Mouse (Mus musculus) kidney, embryonic 14.5 days (tissue): ENCODE results near the gene Setd7. TPM values are rescaled to one million over a fixed set of nuclear protein-coding genes. Genes with fewer than 3 reads are reported as not detected.

Source experiments
- ATAC-seq: fragments of 200-750 bp; cut with Nextera tagmentation; 2 replicates; pipeline ENCODE4 v1.8.0; 2017; ENCODE audit warnings: moderate number of reproducible peaks, mild to moderate bottlenecking, moderate TSS enrichment, moderate library complexity; ENCODE audit not compliant: low FRiP score, low TSS enrichment
- H3K27ac ChIP-seq: fragments of 300-500 bp; sonication (generic); 2 replicates; pipeline ENCODE4 v1.5.1; 2014; ENCODE audit warnings: low read depth, mild to moderate bottlenecking, low read length, moderate library complexity, mixed read lengths
- H3K27me3 ChIP-seq: fragments of 300-500 bp; sonication (generic); 2 replicates; pipeline ENCODE4 v1.6.1; 2014; ENCODE audit warnings: mild to moderate bottlenecking, low read length; ENCODE audit not compliant: control insufficient read depth, insufficient read depth
- H3K36me3 ChIP-seq: fragments of 300-500 bp; sonication (generic); 2 replicates; pipeline ENCODE4 v1.6.1; 2014; ENCODE audit warnings: low read length, mixed read lengths; ENCODE audit not compliant: control insufficient read depth, insufficient read depth
- H3K4me1 ChIP-seq: fragments of 300-500 bp; sonication (generic); 2 replicates; pipeline ENCODE4 v1.6.1; 2014; ENCODE audit warnings: low read length, mixed read lengths; ENCODE audit not compliant: control insufficient read depth, insufficient read depth
- H3K4me2 ChIP-seq: fragments of 300-500 bp; sonication (generic); replicated peaks from 2 replicates; pipeline ENCODE4 v1.6.1; 2014; ENCODE audit warnings: low read depth, mild to moderate bottlenecking, low read length
- H3K4me3 ChIP-seq: fragments of 300-500 bp; sonication (generic); 2 replicates; pipeline ENCODE4 v1.5.1; 2014; ENCODE audit warnings: mild to moderate bottlenecking, low read length
- H3K9ac ChIP-seq: fragments of 300-500 bp; sonication (generic); 2 replicates; pipeline ENCODE4 v1.6.1; 2014; ENCODE audit warnings: low read depth, mild to moderate bottlenecking, low read length, moderate library complexity
- H3K9me3 ChIP-seq: fragments of 300-500 bp; sonication (generic); 2 replicates; pipeline ENCODE4 v1.6.1; 2016; ENCODE audit warnings: low read length; ENCODE audit not compliant: control insufficient read depth
- WGBS: fragments of 180-500 bp; shearing (Covaris S2); extraction: QIAGEN DNeasy Blood & Tissue Kit; methylation state at CpG from one replicate; pipeline ENCODE4 v1.1.7; 2014; 5-methylcytosine and 5-hydroxymethylcytosine counted together
- polyA plus RNA-seq: library from polyadenylated mRNA; unstranded; fragments of >200 nt; fragmentation: Nextera tagmentation; extraction: Ambion mirVana; gene quantifications from 2 replicates; pipeline ENCODE4 v1.2.1, GENCODE M21; 2014

The Setd7 gene
- polyA plus RNA-seq, 1 experiment from 2014 or later, result 4.7 TPM

- H3K27ac ChIP-seq, result no peak overlapping the region
- H3K4me1 ChIP-seq, result peaks cover 7% of the 10 kb centered on the region
- H3K27me3 ChIP-seq, result no peaks in the 10 kb centered on the region
- WGBS, result 86% methylated on average over 7 of the region's 7 CpGs
- H3K9ac ChIP-seq, result no peak overlapping the region
- H3K4me3 ChIP-seq, result no peak overlapping the region
- no peak overlapping the region for H3K4me2 ChIP-seq
- H3K36me3 ChIP-seq, result peaks cover 16% of the 10 kb centered on the region
- no peak for ATAC-seq
- no peaks in the 10 kb centered on the region for H3K9me3 ChIP-seq
These were observed 70.5 kb downstream of the Setd7 start for GRCm38 (mm10) chr3:51490088-51490753.

GRCm38 (mm10) chr3:51486491-51487195 is 74.0 kb downstream of the Setd7 start:
- 92% methylated on average over 4 of the region's 4 CpGs for WGBS
- no peaks in the 10 kb centered on the region for H3K36me3 ChIP-seq

DNA sequence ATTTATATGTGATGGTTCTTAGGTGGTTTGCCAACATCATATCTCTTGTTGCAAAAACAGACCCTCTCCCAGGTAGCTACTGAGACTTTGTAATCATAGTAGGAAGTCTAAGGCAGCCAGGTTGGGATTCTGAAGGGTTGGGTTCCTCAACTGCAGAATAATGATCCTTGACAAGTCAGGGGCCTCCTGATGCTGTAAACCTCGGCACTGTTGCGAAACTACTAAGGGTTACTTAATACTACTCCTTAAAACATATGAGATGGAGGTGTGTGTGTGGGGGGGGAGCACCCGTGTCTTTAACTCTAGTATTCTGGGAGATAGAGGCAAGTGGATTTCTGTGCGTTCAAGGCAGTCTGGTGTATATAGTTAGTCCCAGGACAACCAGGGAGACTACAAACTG is 75.3 kb downstream of the Setd7 start:
- H3K4me3 ChIP-seq, result peak overlapping the region; percentile 62
- H3K4me2 ChIP-seq, result peak overlapping the region; percentile 72
- H3K36me3 ChIP-seq, result no peaks in the 10 kb centered on the region
- ATAC-seq, result no peak
- H3K27ac ChIP-seq, result no peak overlapping the region
- H3K9me3 ChIP-seq, result no peaks in the 10 kb centered on the region
- H3K4me1 ChIP-seq, result peaks cover 14% of the 10 kb centered on the region
- H3K27me3 ChIP-seq, result no peaks in the 10 kb centered on the region
- WGBS, result 42% methylated on average over 4 of the region's 4 CpGs
- no peak overlapping the region for H3K9ac ChIP-seq

More at GRCm38 (mm10) chr3:51486491-51487195, 74.0 kb downstream of the Setd7 start:
- no peak overlapping the region for H3K9ac ChIP-seq
- no peak overlapping the region for H3K4me2 ChIP-seq
- no peak overlapping the region for H3K27ac ChIP-seq
- no peaks in the 10 kb centered on the region for H3K27me3 ChIP-seq
- H3K4me3 ChIP-seq, result no peak overlapping the region
- peaks cover 14% of the 10 kb centered on the region for H3K4me1 ChIP-seq
- no peak for ATAC-seq
- H3K9me3 ChIP-seq, result no peaks in the 10 kb centered on the region

GRCm38 (mm10) chr3:51484370-51484769 is 76.3 kb downstream of the Setd7 start:
- peak; percentile 51 for ATAC-seq

DNA sequence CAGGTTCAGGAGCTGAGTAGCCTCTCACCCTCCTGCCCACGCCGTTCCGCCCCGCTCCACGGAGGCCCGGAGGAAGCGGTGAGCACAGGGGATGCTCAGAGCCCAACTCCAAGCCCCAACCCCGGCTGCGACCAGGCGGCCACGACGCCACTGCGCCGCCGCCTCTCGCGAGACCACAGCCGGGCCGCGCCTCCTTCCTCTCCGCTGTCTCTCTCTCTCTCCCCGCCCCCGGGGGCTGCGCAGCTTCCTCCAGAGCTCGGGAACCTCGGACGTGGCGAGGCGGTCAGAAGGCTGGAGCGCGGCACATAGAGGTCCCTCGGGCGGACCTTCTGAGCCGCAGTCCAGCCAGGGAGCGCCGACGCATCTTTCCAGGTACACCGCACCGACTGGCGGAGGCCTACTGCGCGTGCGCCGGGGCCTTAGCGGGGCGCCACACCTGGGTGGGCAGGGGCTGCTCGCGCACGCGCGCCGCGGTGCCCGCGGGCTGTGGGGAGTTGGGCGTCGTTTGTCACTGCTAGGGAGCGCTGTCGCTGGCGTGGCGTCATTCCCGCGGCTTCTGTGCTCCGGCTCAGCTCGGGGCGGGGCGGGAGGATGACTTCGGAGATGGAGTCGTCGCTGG is 76.8 kb downstream of the Setd7 start, which contains the start of gene Rab33b:
TSS of gene Rab33b (plus strand) at position 180 of the 619 bp plus-strand sequence.
- WGBS, result under 1% methylated on average over 65 of the region's 70 CpGs
- Histone ChIP-seq H3K27ac (peak within 1 kb of the TSS; percentile 87), H3K4me3 (peak within 1 kb of the TSS; percentile 62), H3K27me3 (no peaks in the 10 kb centered on the region), H3K36me3 (no peaks in the 10 kb centered on the region), H3K4me1 (peaks cover 14% of the 10 kb centered on the region), H3K9me3 (no peaks in the 10 kb centered on the region), H3K9ac (peak within 1 kb of the TSS; percentile 85), H3K4me2 (peak within 1 kb of the TSS; percentile 72)
- ATAC-seq, result peak; percentile 97

More at GRCm38 (mm10) chr3:51484370-51484769, 76.3 kb downstream of the Setd7 start:
- Histone ChIP-seq H3K4me3 (peak overlapping the region; percentile 62), H3K36me3 (no peaks in the 10 kb centered on the region), H3K4me1 (peaks cover 14% of the 10 kb centered on the region), H3K9ac (peak overlapping the region; percentile 85), H3K9me3 (no peaks in the 10 kb centered on the region), H3K27ac (peak overlapping the region; percentile 87; the same call in 1 of the 2 replicates), H3K27me3 (no peaks in the 10 kb centered on the region), H3K4me2 (peak overlapping the region; percentile 72)
- 0% methylated on average over 33 of the region's 33 CpGs for WGBS

DNA sequence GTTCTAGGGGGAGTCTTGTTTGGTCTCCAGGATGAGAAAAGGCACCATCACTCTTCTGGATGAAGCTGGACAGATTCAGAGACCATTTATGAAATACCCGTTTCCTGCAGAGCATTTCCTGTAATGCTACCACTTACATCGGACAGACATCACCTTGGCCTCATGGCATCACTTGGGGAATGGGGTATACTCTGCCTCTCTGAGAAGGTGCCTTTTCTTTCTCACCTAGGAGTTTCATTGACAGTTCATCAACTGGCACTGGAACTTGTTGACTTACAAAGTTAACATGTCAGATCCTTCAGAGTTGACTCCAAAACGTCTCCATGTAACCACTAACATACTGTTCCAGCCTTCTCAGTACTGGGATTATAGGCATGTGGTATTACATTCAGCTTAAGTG is 77.9 kb downstream of the Setd7 start:
- Histone ChIP-seq H3K9me3 (no peaks in the 10 kb centered on the region), H3K4me2 (peak overlapping the region; percentile 72), H3K9ac (peak overlapping the region; percentile 85; the same call in 1 of the 2 replicates), H3K27ac (no peak overlapping the region), H3K36me3 (no peaks in the 10 kb centered on the region), H3K4me3 (no peak overlapping the region), H3K27me3 (no peaks in the 10 kb centered on the region), H3K4me1 (peaks cover 14% of the 10 kb centered on the region)
- ATAC-seq, result no peak
- WGBS, result 74% methylated on average over 3 of the region's 3 CpGs

DNA sequence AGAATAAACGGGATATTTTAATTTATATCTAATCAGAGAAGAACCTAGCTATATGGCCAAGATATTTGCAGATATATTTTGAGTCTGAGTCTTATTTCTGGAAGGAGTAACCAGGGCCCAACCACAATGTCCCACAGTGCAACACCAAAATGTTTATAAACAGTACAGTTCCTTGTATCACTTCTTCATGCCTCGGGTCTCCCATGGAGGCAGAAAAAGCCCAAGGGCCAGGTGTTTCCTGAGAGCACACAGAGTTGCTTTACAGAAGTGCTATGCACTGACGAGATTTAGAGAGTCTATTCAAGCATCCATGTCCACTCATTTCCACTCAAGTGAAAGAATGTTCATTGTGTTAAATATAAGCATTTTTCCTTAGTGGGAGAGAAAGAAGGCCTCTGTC is 78.8 kb downstream of the Setd7 start:
- 64% methylated on average over 3 of the region's 3 CpGs for WGBS
- Histone ChIP-seq H3K36me3 (no peaks in the 10 kb centered on the region), H3K27ac (no peak overlapping the region), H3K4me3 (no peak overlapping the region), H3K9ac (no peak overlapping the region), H3K4me2 (no peak overlapping the region), H3K9me3 (no peaks in the 10 kb centered on the region), H3K4me1 (peaks cover 14% of the 10 kb centered on the region), H3K27me3 (no peaks in the 10 kb centered on the region)
- ATAC-seq, result no peak

DNA sequence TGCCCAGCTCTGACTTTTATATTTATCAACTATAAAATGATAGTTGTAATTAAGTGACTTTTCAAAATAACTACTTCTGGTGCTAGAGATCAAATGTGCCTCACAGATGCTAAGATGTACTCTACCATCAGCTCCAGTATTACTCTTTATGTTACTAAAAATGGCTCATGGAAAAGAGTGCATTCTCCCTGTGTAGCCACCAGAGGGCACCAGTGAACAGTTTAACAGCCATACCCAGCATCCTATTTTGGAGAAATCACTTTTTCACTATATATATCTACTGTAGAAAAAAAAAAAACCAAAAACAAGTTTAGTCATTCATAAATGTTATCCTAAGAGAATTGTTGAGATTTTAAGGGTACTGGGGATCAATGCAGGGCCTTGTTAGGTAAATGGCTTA is 79.6 kb downstream of the Setd7 start:
- H3K9me3 ChIP-seq, result no peaks in the 10 kb centered on the region
- no peak for ATAC-seq
- H3K27ac ChIP-seq, result no peak overlapping the region
- no peak overlapping the region for H3K9ac ChIP-seq
- no peaks in the 10 kb centered on the region for H3K27me3 ChIP-seq
- no peaks in the 10 kb centered on the region for H3K36me3 ChIP-seq
- H3K4me3 ChIP-seq, result no peak overlapping the region
- peaks cover 14% of the 10 kb centered on the region for H3K4me1 ChIP-seq
- no peak overlapping the region for H3K4me2 ChIP-seq

GRCm38 (mm10) chr3:51479893-51480292 is 80.8 kb downstream of the Setd7 start:
- no peak for ATAC-seq
- Histone ChIP-seq H3K4me2 (no peak overlapping the region), H3K4me3 (no peak overlapping the region), H3K9ac (no peak overlapping the region), H3K4me1 (peaks cover 4% of the 10 kb centered on the region; the same call in 1 of the 2 replicates), H3K27ac (no peak overlapping the region), H3K27me3 (no peaks in the 10 kb centered on the region), H3K9me3 (no peaks in the 10 kb centered on the region), H3K36me3 (peaks cover 8% of the 10 kb centered on the region; the same call in 1 of the 2 replicates)
- WGBS, result 59% methylated on average over 2 of the region's 2 CpGs
